Mouse (Mus musculus) lung, postnatal 0 days (tissue): ENCODE measurements around the gene Ldhb. TPM values are rescaled to one million over a fixed set of nuclear protein-coding genes. Genes with fewer than 3 reads are reported as not detected.
A peak's percentile ranks its signal among the peaks of the same experiment; 100 is the strongest.

ENCODE experiments used
- ATAC-seq: fragments of 200-750 bp; cut with Nextera tagmentation; 2 replicates; pipeline ENCODE4 v1.8.0; 2017; ENCODE audit warnings: moderate library complexity
- DNase-seq: peaks from one replicate; pipeline ENCODE4 v3.0.0-alpha.2; 2016; ENCODE audit warnings: low spot score
- H3K27ac ChIP-seq: fragments of 300-500 bp; sonication (generic); 2 replicates; pipeline ENCODE4 v1.5.1; 2014; ENCODE audit warnings: antibody characterized with exemption, mild to moderate bottlenecking, low read length, mixed read lengths
- H3K27me3 ChIP-seq: fragments of 300-500 bp; sonication (generic); replicated peaks from 2 replicates; pipeline ENCODE4 v1.6.1; 2014; ENCODE audit warnings: low read length, mixed read lengths; ENCODE audit not compliant: insufficient read depth
- H3K36me3 ChIP-seq: fragments of 300-500 bp; sonication (generic); 2 replicates; pipeline ENCODE4 v1.6.1; 2014; ENCODE audit warnings: low read length, mixed read lengths; ENCODE audit not compliant: insufficient read depth
- H3K4me1 ChIP-seq: fragments of 300-500 bp; sonication (generic); 2 replicates; pipeline ENCODE4 v1.6.1; 2014; ENCODE audit warnings: antibody characterized with exemption, low read depth, low read length, mixed read lengths; ENCODE audit not compliant: insufficient read depth
- H3K4me2 ChIP-seq: fragments of 300-500 bp; sonication (generic); replicated peaks from 2 replicates; pipeline ENCODE4 v1.6.1; 2014; ENCODE audit warnings: low read depth, mild to moderate bottlenecking, low read length, moderate library complexity, mixed read lengths
- H3K4me3 ChIP-seq: fragments of 300-500 bp; sonication (generic); 2 replicates; pipeline ENCODE4 v1.5.1; 2014; ENCODE audit warnings: low read depth, low read length
- H3K9ac ChIP-seq: fragments of 300-500 bp; sonication (generic); replicated peaks from 2 replicates; pipeline ENCODE4 v1.6.1; 2014; ENCODE audit warnings: low read depth, mild to moderate bottlenecking
- H3K9me3 ChIP-seq: fragments of 300-500 bp; sonication (generic); 2 replicates; pipeline ENCODE4 v1.6.1; 2016; ENCODE audit warnings: low read length, mixed read lengths
- CTCF ChIP-seq: IDR thresholded peaks from 2 replicates; pipeline ENCODE4 v1.5.1; 2016; ENCODE audit warnings: antibody characterized with exemption, mild to moderate bottlenecking
- EP300 ChIP-seq: IDR thresholded peaks from 2 replicates; pipeline ENCODE4 v1.6.1; 2016; ENCODE audit warnings: antibody characterized with exemption, mild to moderate bottlenecking, control low read depth
- WGBS: fragments of 180-500 bp; shearing (Covaris S2); extraction: QIAGEN DNeasy Blood & Tissue Kit; methylation state at CpG from one replicate; pipeline ENCODE4 v1.1.7; 2014; 5-methylcytosine and 5-hydroxymethylcytosine counted together
- polyA plus RNA-seq: library from polyadenylated mRNA; unstranded; fragments of >200 nt; fragmentation: Nextera tagmentation; extraction: Ambion mirVana; gene quantifications from 2 replicates; pipeline ENCODE4 v1.2.1, GENCODE M21; 2015

Gene Ldhb
- polyA plus RNA-seq, 1 experiment from 2014 or later, result 182 TPM

GRCm38 (mm10) chr6:142459017-142459678 is 48.6 kb downstream of the Ldhb start:
- H3K4me2 ChIP-seq, result no peak overlapping the region
- 53% methylated on average over 14 of the region's 14 CpGs for WGBS

GRCm38 (mm10) chr6:142458010-142458409 is 49.7 kb downstream of the Ldhb start:
- no peak overlapping the region for H3K9ac ChIP-seq
- H3K9me3 ChIP-seq, result no peaks in the 10 kb centered on the region
- WGBS, result 51% methylated on average over 7 of the region's 7 CpGs
- H3K4me1 ChIP-seq, result no peaks in the 10 kb centered on the region
- no peaks in the 10 kb centered on the region for H3K36me3 ChIP-seq
- no peak overlapping the region for H3K4me2 ChIP-seq
- ATAC-seq (no peak), DNase-seq (no peak)
- no peak for TF ChIP-seq EP300
- no peak for TF ChIP-seq CTCF
- H3K27me3 ChIP-seq, result no peaks in the 10 kb centered on the region
- H3K4me3 ChIP-seq, result no peak overlapping the region
- H3K27ac ChIP-seq, result no peak overlapping the region

More at GRCm38 (mm10) chr6:142459017-142459678, 48.6 kb downstream of the Ldhb start:
- H3K9me3 ChIP-seq, result no peaks in the 10 kb centered on the region
- H3K4me1 ChIP-seq, result no peaks in the 10 kb centered on the region
- DNase-seq (no peak), ATAC-seq (no peak)
- no peak for TF ChIP-seq EP300
- TF ChIP-seq CTCF, result no peak
- no peak overlapping the region for H3K27ac ChIP-seq
- no peaks in the 10 kb centered on the region for H3K27me3 ChIP-seq
- no peak overlapping the region for H3K4me3 ChIP-seq
- H3K36me3 ChIP-seq, result no peaks in the 10 kb centered on the region
- H3K9ac ChIP-seq, result no peak overlapping the region

GRCm38 (mm10) chr6:142455314-142455996 is 52.3 kb downstream of the Ldhb start:
- no peak for ATAC-seq
- 65% methylated on average over 7 of the region's 7 CpGs for WGBS
- TF ChIP-seq CTCF, result no peak
- no peak for TF ChIP-seq EP300
- no peaks in the 10 kb centered on the region for H3K9me3 ChIP-seq
- H3K4me1 ChIP-seq, result no peaks in the 10 kb centered on the region
- H3K9ac ChIP-seq, result no peak overlapping the region
- H3K36me3 ChIP-seq, result no peaks in the 10 kb centered on the region
- DNase-seq, result peak; percentile 7
- no peaks in the 10 kb centered on the region for H3K27me3 ChIP-seq
- no peak overlapping the region for H3K4me2 ChIP-seq
- H3K27ac ChIP-seq, result no peak overlapping the region
- no peak overlapping the region for H3K4me3 ChIP-seq

GRCm38 (mm10) chr6:142453311-142453710 is 54.4 kb downstream of the Ldhb start:
- 69% methylated on average over 2 of the region's 2 CpGs for WGBS
- Histone ChIP-seq H3K4me1 (no peaks in the 10 kb centered on the region), H3K9ac (no peak overlapping the region), H3K4me3 (no peak overlapping the region), H3K9me3 (no peaks in the 10 kb centered on the region), H3K27ac (no peak overlapping the region), H3K27me3 (no peaks in the 10 kb centered on the region), H3K36me3 (no peaks in the 10 kb centered on the region), H3K4me2 (no peak overlapping the region)
- no peak for TF ChIP-seq EP300
- ATAC-seq (no peak), DNase-seq (no peak)

GRCm38 (mm10) chr6:142451381-142451780 is 56.4 kb downstream of the Ldhb start:
- Histone ChIP-seq H3K4me1 (no peaks in the 10 kb centered on the region), H3K27ac (no peak overlapping the region), H3K9me3 (no peaks in the 10 kb centered on the region), H3K27me3 (no peaks in the 10 kb centered on the region), H3K9ac (no peak overlapping the region), H3K4me3 (no peak overlapping the region), H3K4me2 (no peak overlapping the region), H3K36me3 (no peaks in the 10 kb centered on the region)
- ATAC-seq (no peak), DNase-seq (peak; percentile 6)
- 49% methylated on average over 12 of the region's 12 CpGs for WGBS
- TF ChIP-seq CTCF (no peak), EP300 (no peak)

Other genes starting within 250 kb of the Ldhb start
- 0.19 and 0.48 TPM in 2 replicates for gene Iapp, start 209.5 kb downstream of the Ldhb start, polyA plus RNA-seq
- gene Slco1a5, start 185.0 kb downstream of the Ldhb start, polyA plus RNA-seq, result 0.26 and 0.39 TPM in 2 replicates
- gene Pyroxd1, start 162.3 kb downstream of the Ldhb start, polyA plus RNA-seq, result 16.1 and 18.0 TPM in 2 replicates
- gene Recql, start 120.9 kb downstream of the Ldhb start, polyA plus RNA-seq, result 12.4 and 15.4 TPM in 2 replicates
- gene Golt1b, start 120.7 kb downstream of the Ldhb start, polyA plus RNA-seq, result 49.1 and 56.6 TPM in 2 replicates
- 0.38 and 0.43 TPM in 2 replicates for gene Spx, start 94.5 kb downstream of the Ldhb start, polyA plus RNA-seq
- not detected in 2 replicates for gene Gys2, start 34.8 kb downstream of the Ldhb start, polyA plus RNA-seq
- gene Kcnj8, start 63.7 kb upstream of the Ldhb start, polyA plus RNA-seq, result 17.7 and 21.5 TPM in 2 replicates
- gene Abcc9, start 194.4 kb upstream of the Ldhb start, polyA plus RNA-seq, result 2.0 and 2.4 TPM in 2 replicates
- 53.5 and 53.6 TPM in 2 replicates for gene Cmas, start 248.7 kb upstream of the Ldhb start, polyA plus RNA-seq